Mouse (Mus musculus): Measurements from ENCODE around the gene Lrrc34. TPM values are rescaled to one million over a fixed set of nuclear protein-coding genes. Genes with fewer than 3 reads are reported as not detected.

The Lrrc34 gene
- 0.49 and 0.62 TPM in 2 replicates for polyA plus RNA-seq (2016; fragmentation: Nextera tagmentation; extraction: Ambion mirVana)

- Histone ChIP-seq H3K4me1 (replicated peaks) (peaks cover 12% of the 10 kb centered on the region), H3K27me3 (replicated peaks) (peaks cover 40% of the 10 kb centered on the region), H3K36me3 (no peaks in the 10 kb centered on the region), H3K27ac (ENCODE audit: poor library complexity, severe bottlenecking) (no peak within 1 kb of the TSS), H3K9ac (peak within 1 kb of the TSS; percentile 77), H3K9me3 (replicated peaks) (no peaks in the 10 kb centered on the region), H3K4me3 (peak within 1 kb of the TSS; percentile 52), H3K4me2 (peak within 1 kb of the TSS; percentile 94)
- WGBS: under 1% methylated on average over 25 of the region's 25 CpGs
- peak; percentile 75 for ATAC-seq (ENCODE audit: insufficient number of reproducible peaks, low FRiP score)
These were observed at the start of gene Lrrc34 for GRCm38 (mm10) chr3:30647440-30648090. Lrrc34 (minus strand) TSS chr3:30647869.

DNA sequence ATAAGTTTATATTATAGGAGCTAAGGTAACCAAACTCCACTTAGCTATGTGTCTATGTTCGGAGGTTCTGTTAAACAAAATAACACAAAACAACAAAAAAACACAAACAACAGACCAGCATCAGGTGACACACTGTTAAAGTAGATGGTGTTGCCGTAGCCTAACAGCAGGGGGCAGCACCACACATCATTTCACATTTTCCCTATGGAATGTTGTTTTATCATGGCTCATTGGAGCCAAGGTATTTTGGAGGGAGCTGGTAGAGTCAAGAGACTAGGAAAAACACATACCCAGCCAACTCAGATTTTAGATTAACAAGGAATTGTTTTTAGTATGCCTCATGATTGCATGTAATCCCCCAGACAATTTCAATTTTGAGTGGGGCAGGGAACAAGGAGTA is 48.7 kb upstream of the Lrrc34 start:
- Histone ChIP-seq H3K4me1 (replicated peaks) (no peaks in the 10 kb centered on the region), H3K4me2 (no peak overlapping the region), H3K4me3 (no peak overlapping the region), H3K9ac (no peak overlapping the region), H3K27me3 (replicated peaks) (no peaks in the 10 kb centered on the region), H3K9me3 (replicated peaks) (no peaks in the 10 kb centered on the region), H3K36me3 (no peaks in the 10 kb centered on the region), H3K27ac (ENCODE audit: poor library complexity, severe bottlenecking) (no peak overlapping the region)
- 13% methylated on average over 2 of the region's 2 CpGs for WGBS
- no peak for ATAC-seq (ENCODE audit: insufficient number of reproducible peaks, low FRiP score)

DNA sequence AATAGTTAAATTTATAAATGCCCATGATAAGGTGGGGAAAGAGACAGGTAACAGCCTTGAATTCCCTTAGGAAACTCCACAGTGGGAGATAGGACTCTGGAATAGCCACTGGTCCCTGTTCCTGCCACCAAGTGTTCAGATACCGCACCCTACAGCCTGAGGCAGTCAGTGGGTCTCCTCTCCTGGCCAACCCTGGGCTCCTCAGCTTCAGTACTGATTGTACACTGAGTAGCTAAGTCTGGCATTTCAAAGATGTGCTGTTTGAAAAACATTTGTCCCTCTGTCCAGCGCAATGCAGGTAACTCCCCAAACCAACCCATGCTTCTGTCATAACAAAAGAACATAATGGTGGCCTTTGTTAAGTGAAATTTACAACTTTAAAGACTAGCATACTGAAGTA is 48.0 kb upstream of the Lrrc34 start:
- Histone ChIP-seq H3K9ac (no peak overlapping the region), H3K4me3 (no peak overlapping the region), H3K4me1 (replicated peaks) (no peaks in the 10 kb centered on the region), H3K36me3 (no peaks in the 10 kb centered on the region), H3K27ac (ENCODE audit: poor library complexity, severe bottlenecking) (no peak overlapping the region), H3K27me3 (replicated peaks) (no peaks in the 10 kb centered on the region), H3K9me3 (replicated peaks) (no peaks in the 10 kb centered on the region), H3K4me2 (no peak overlapping the region)
- ATAC-seq (ENCODE audit: insufficient number of reproducible peaks, low FRiP score): no peak
- WGBS: 93% methylated on average over 2 of the region's 2 CpGs

- no peak overlapping the region for H3K9ac ChIP-seq
- WGBS: 23% methylated on average over 7 of the region's 7 CpGs
- H3K36me3 ChIP-seq: no peaks in the 10 kb centered on the region
- ATAC-seq (ENCODE audit: insufficient number of reproducible peaks, low FRiP score): no peak
- no peaks in the 10 kb centered on the region for H3K9me3 ChIP-seq (replicated peaks)
- no peak overlapping the region for H3K27ac ChIP-seq (ENCODE audit: poor library complexity, severe bottlenecking)
- H3K4me2 ChIP-seq: no peak overlapping the region
- peaks cover 5% of the 10 kb centered on the region; the same call in 1 of the 2 replicates for H3K4me1 ChIP-seq (replicated peaks)
- no peaks in the 10 kb centered on the region for H3K27me3 ChIP-seq (replicated peaks)
- H3K4me3 ChIP-seq: no peak overlapping the region
These were observed 43.3 kb upstream of the Lrrc34 start for GRCm38 (mm10) chr3:30690976-30691375.

DNA sequence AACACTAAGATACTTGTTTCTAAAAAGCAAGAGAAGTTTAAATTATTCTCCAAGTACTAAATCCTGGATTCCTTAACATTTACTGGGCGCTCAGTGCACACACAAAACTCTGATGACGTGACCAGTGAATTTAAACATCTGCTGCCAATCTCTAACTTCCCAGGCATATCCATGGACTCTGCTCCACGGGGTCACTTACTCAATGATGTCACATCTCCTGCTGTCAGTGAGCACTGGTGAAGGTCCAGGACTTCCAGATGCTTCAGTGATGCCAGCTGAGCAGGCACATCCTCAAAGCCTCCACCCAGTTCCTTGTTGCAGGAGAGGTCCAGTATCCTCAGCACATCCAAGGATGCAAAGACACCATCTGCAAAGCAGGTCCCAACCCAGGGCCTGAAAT is 39.5 kb upstream of the Lrrc34 start:
- Histone ChIP-seq H3K9me3 (replicated peaks) (no peaks in the 10 kb centered on the region), H3K4me1 (replicated peaks) (peaks cover 8% of the 10 kb centered on the region; the same call in 1 of the 2 replicates), H3K36me3 (no peaks in the 10 kb centered on the region), H3K9ac (no peak overlapping the region), H3K4me3 (no peak overlapping the region), H3K27ac (ENCODE audit: poor library complexity, severe bottlenecking) (no peak overlapping the region), H3K4me2 (no peak overlapping the region), H3K27me3 (replicated peaks) (no peaks in the 10 kb centered on the region)
- 57% methylated on average over 3 of the region's 3 CpGs for WGBS
- ATAC-seq (ENCODE audit: insufficient number of reproducible peaks, low FRiP score): no peak

DNA sequence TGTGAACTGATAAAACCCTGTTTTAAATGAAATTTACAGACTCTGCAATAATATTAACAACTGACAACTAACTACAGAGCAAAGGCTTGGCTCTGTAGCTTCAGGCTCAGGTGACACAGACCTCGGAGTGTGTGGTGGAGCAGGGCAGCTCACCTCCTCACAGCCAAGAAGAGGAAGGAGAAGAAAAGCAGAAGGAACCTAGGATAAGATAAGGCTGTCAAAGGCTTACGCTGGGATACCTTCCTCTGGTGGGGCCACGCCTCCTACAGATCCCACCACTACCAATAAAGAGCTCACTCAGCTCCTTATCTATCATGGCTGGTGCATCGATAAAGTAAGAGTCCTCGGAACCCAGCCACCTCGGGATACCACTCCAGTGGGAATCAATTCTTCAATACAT is 35.5 kb upstream of the Lrrc34 start:
- H3K36me3 ChIP-seq: no peaks in the 10 kb centered on the region
- no peak overlapping the region for H3K4me2 ChIP-seq
- no peak overlapping the region for H3K9ac ChIP-seq
- H3K9me3 ChIP-seq (replicated peaks): no peaks in the 10 kb centered on the region
- no peak for ATAC-seq (ENCODE audit: insufficient number of reproducible peaks, low FRiP score)
- peaks cover 8% of the 10 kb centered on the region; the same call in 1 of the 2 replicates for H3K4me1 ChIP-seq (replicated peaks)
- no peaks in the 10 kb centered on the region for H3K27me3 ChIP-seq (replicated peaks)
- 17% methylated on average over 6 of the region's 6 CpGs for WGBS
- no peak overlapping the region for H3K4me3 ChIP-seq
- no peak overlapping the region for H3K27ac ChIP-seq (ENCODE audit: poor library complexity, severe bottlenecking)

- H3K27ac ChIP-seq (ENCODE audit: poor library complexity, severe bottlenecking): no peak overlapping the region
- no peaks in the 10 kb centered on the region for H3K36me3 ChIP-seq
- no peaks in the 10 kb centered on the region for H3K4me1 ChIP-seq (replicated peaks)
- no peak for ATAC-seq (ENCODE audit: insufficient number of reproducible peaks, low FRiP score)
- H3K9ac ChIP-seq: no peak overlapping the region
- no peak overlapping the region for H3K4me3 ChIP-seq
- H3K27me3 ChIP-seq (replicated peaks): no peaks in the 10 kb centered on the region
- H3K9me3 ChIP-seq (replicated peaks): no peaks in the 10 kb centered on the region
- WGBS: 82% methylated on average over 9 of the region's 9 CpGs
- no peak overlapping the region for H3K4me2 ChIP-seq
These were observed 10.8 kb upstream of the Lrrc34 start for GRCm38 (mm10) chr3:30658486-30658885.

- Histone ChIP-seq H3K4me3 (no peak overlapping the region), H3K9me3 (replicated peaks) (no peaks in the 10 kb centered on the region), H3K4me2 (no peak overlapping the region), H3K27me3 (replicated peaks) (peaks cover 15% of the 10 kb centered on the region), H3K4me1 (replicated peaks) (no peaks in the 10 kb centered on the region), H3K36me3 (no peaks in the 10 kb centered on the region), H3K9ac (no peak overlapping the region), H3K27ac (ENCODE audit: poor library complexity, severe bottlenecking) (no peak overlapping the region)
- 83% methylated on average over 5 of the region's 5 CpGs for WGBS
- no peak for ATAC-seq (ENCODE audit: insufficient number of reproducible peaks, low FRiP score)
These were observed 8.3 kb upstream of the Lrrc34 start for GRCm38 (mm10) chr3:30655937-30656336.

- Histone ChIP-seq H3K27me3 (replicated peaks) (peaks cover 40% of the 10 kb centered on the region), H3K27ac (ENCODE audit: poor library complexity, severe bottlenecking) (no peak overlapping the region), H3K4me1 (replicated peaks) (peaks cover 12% of the 10 kb centered on the region), H3K4me2 (peak overlapping the region; percentile 91), H3K4me3 (peak overlapping the region; percentile 55), H3K36me3 (no peaks in the 10 kb centered on the region), H3K9me3 (replicated peaks) (no peaks in the 10 kb centered on the region), H3K9ac (peak overlapping the region; percentile 51; the same call in 1 of the 2 replicates)
- WGBS: under 1% methylated on average over 41 of the region's 41 CpGs
- ATAC-seq (ENCODE audit: insufficient number of reproducible peaks, low FRiP score): no peak
These were observed 2.6 kb upstream of the Lrrc34 start for GRCm38 (mm10) chr3:30650062-30650841.

DNA sequence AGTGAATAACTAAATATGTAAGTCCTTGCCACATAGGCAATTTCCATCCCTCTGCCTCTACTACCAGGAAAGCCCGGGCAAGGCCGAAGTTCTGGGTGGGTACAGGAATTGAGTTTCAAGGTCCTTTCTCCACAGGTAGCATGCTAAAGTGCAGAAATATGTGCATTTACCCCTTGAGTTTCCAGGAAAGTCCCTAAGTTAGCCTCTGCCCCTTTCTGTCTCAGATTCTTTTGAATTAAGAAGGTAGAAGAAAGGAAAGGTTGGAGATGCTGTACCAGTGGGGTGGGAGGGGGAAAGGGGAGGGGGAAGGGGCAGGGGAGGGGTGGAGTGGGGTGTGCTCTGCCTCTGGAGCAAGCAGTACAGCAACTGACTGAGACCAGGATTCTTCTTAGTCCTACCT is 797 bp upstream of the Lrrc34 start:
- Histone ChIP-seq H3K4me1 (replicated peaks) (peaks cover 12% of the 10 kb centered on the region), H3K27me3 (replicated peaks) (peaks cover 40% of the 10 kb centered on the region)
- no peak for ATAC-seq (ENCODE audit: insufficient number of reproducible peaks, low FRiP score)

GRCm38 (mm10) chr3:30646761-30647160 is 908 bp downstream of the Lrrc34 start:
- H3K9ac ChIP-seq: no peak overlapping the region
- no peak overlapping the region for H3K4me3 ChIP-seq
- H3K4me2 ChIP-seq: no peak overlapping the region
- peaks cover 12% of the 10 kb centered on the region for H3K4me1 ChIP-seq (replicated peaks)
- H3K27ac ChIP-seq (ENCODE audit: poor library complexity, severe bottlenecking): no peak overlapping the region
- peaks cover 33% of the 10 kb centered on the region for H3K27me3 ChIP-seq (replicated peaks)
- no peak for ATAC-seq (ENCODE audit: insufficient number of reproducible peaks, low FRiP score)
- no peaks in the 10 kb centered on the region for H3K9me3 ChIP-seq (replicated peaks)
- H3K36me3 ChIP-seq: no peaks in the 10 kb centered on the region
- 45% methylated on average over 8 of the region's 8 CpGs for WGBS

More for the DNA sequence above, 797 bp upstream of the Lrrc34 start:
- H3K4me2 ChIP-seq: no peak overlapping the region
- H3K9me3 ChIP-seq (replicated peaks): no peaks in the 10 kb centered on the region
- WGBS: 98% methylated on average over 2 of the region's 2 CpGs
- no peak overlapping the region for H3K4me3 ChIP-seq
- H3K9ac ChIP-seq: no peak overlapping the region
- no peaks in the 10 kb centered on the region for H3K36me3 ChIP-seq
- H3K27ac ChIP-seq (ENCODE audit: poor library complexity, severe bottlenecking): no peak overlapping the region

Data from heart, embryonic 12.5 days (tissue).